Mouse (Mus musculus): ENCODE measurements around the gene Spam1.

Spam1 gene

GRCm38 (mm10) chr6:24790888-24791287 lies at the start of gene Spam1:
Spam1 (plus strand) TSS chr6:24791188.
- DNase-seq (ENCODE audit: low spot score), result no peak

GRCm38 (mm10) chr6:24748029-24748428 lies 43.0 kb upstream of the Spam1 start, which contains the start of gene Hyal4:
Hyal4 (plus strand) TSS chr6:24748329.
- no peak for DNase-seq (ENCODE audit: low spot score)

- no peak for DNase-seq (ENCODE audit: low spot score)
Measured at GRCm38 (mm10) chr6:24759281-24759680, 31.7 kb upstream of the Spam1 start.

- DNase-seq (ENCODE audit: low spot score), result no peak
Measured at GRCm38 (mm10) chr6:24766261-24766660, 24.7 kb upstream of the Spam1 start.

DNA sequence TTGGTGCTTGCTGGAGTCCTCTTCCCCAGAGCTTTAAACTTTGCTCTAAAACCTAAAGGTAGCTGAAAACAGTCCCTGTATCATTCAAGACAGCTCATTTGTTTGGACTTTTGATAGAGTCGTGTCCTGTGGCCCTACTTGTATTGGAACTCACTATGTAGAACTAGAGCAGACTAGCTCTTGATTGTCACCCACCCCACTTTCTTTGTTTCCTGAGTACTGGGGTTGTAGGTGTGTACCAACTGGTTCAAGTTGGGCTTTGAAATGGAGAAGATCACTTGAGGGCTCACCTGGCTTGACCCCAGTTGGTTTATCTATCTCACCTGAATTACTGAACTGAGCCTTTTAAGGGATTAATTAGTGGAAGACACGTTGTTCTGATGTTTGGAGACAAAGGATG lies 11.8 kb upstream of the Spam1 start:
- no peak for DNase-seq (ENCODE audit: low spot score)

- no peak for DNase-seq (ENCODE audit: low spot score)
Measured at GRCm38 (mm10) chr6:24822070-24822469, 31.1 kb downstream of the Spam1 start.

Measured in lung, postnatal 25 days (tissue).